Mouse (Mus musculus) embryonic facial prominence, embryonic 11.5 days (tissue): Measurements from ENCODE around the gene Rgmb. TPM values are rescaled to one million over a fixed set of nuclear protein-coding genes. Genes with fewer than 3 reads are reported as not detected.
A peak's percentile ranks its signal among the peaks of the same experiment; 100 is the strongest.

Experiments
- ATAC-seq: fragments of 200-750 bp; cut with Nextera tagmentation; replicated peaks from 2 replicates; pipeline ENCODE4 v1.8.0; 2017; ENCODE audit warnings: low read depth; ENCODE audit not compliant: insufficient number of reproducible peaks, low FRiP score, low TSS enrichment
- DNase-seq: peaks from one replicate; pipeline ENCODE4 v3.0.0-alpha.2; 2015; ENCODE audit warnings: low spot score
- H3K27ac ChIP-seq: fragments of 300-500 bp; sonication (generic); replicated peaks from 2 replicates; pipeline ENCODE4 v1.5.1; 2014; ENCODE audit warnings: mild to moderate bottlenecking, low read depth, low read length, control low read depth
- H3K27me3 ChIP-seq: fragments of 300-500 bp; sonication (generic); 2 replicates; pipeline ENCODE4 v1.6.1; 2014; ENCODE audit warnings: mild to moderate bottlenecking, low read length, moderate library complexity, mixed read lengths; ENCODE audit not compliant: control insufficient read depth, insufficient read depth
- H3K36me3 ChIP-seq: fragments of 300-500 bp; sonication (generic); replicated peaks from 2 replicates; pipeline ENCODE4 v1.6.1; 2014; ENCODE audit warnings: low read depth, mild to moderate bottlenecking, low read length, moderate library complexity, mixed read lengths; ENCODE audit not compliant: control insufficient read depth, insufficient read depth
- H3K4me1 ChIP-seq: fragments of 300-500 bp; sonication (generic); 2 replicates; pipeline ENCODE4 v1.6.1; 2014; ENCODE audit warnings: low read length, mixed read lengths; ENCODE audit not compliant: control insufficient read depth, insufficient read depth
- H3K4me2 ChIP-seq: fragments of 300-500 bp; sonication (generic); 2 replicates; pipeline ENCODE4 v1.6.1; 2014; ENCODE audit warnings: low read depth, mild to moderate bottlenecking, control low read depth, low read length, moderate library complexity
- H3K4me3 ChIP-seq: fragments of 300-500 bp; sonication (generic); 2 replicates; pipeline ENCODE4 v1.5.1; 2014; ENCODE audit warnings: low read depth, low read length, control low read depth
- H3K9ac ChIP-seq: fragments of 300-500 bp; sonication (generic); replicated peaks from 2 replicates; pipeline ENCODE4 v1.6.1; 2014; ENCODE audit warnings: mild to moderate bottlenecking, control low read depth, low read length
- H3K9me3 ChIP-seq: fragments of 300-500 bp; sonication (generic); replicated peaks from 2 replicates; pipeline ENCODE4 v1.6.1; 2016; ENCODE audit warnings: mild to moderate bottlenecking, low read length, inconsistent platforms, mixed read lengths; ENCODE audit not compliant: control insufficient read depth
- WGBS: fragments of 180-500 bp; shearing (Covaris S2); extraction: QIAGEN DNeasy Blood & Tissue Kit; methylation state at CpG from one replicate; pipeline ENCODE4 v1.1.7; 2014; 5-methylcytosine and 5-hydroxymethylcytosine counted together
- polyA plus RNA-seq: library from polyadenylated mRNA; unstranded; fragments of >200 nt; fragmentation: Nextera tagmentation; extraction: Ambion mirVana; gene quantifications from 2 replicates; pipeline ENCODE4 v1.2.1, GENCODE M21; 2014

Gene Rgmb
- polyA plus RNA-seq, 1 experiment from 2014 or later = 28.9 TPM

- Histone ChIP-seq H3K4me1 (no peaks in the 10 kb centered on the region), H3K9me3 (no peaks in the 10 kb centered on the region), H3K27ac (no peak overlapping the region), H3K4me3 (no peak overlapping the region), H3K27me3 (no peaks in the 10 kb centered on the region), H3K4me2 (no peak overlapping the region), H3K36me3 (no peaks in the 10 kb centered on the region; the same call in none of the 2 replicates), H3K9ac (no peak overlapping the region)
- DNase-seq = peak; percentile 58
- WGBS = 22% methylated on average over 6 of the region's 6 CpGs
- ATAC-seq = no peak
Observed at GRCm38 (mm10) chr17:15820146-15820545, 10.7 kb downstream of the Rgmb start.

- H3K4me2 ChIP-seq = no peak overlapping the region
- H3K9ac ChIP-seq = no peak overlapping the region
- no peaks in the 10 kb centered on the region; the same call in 1 of the 2 replicates for H3K4me1 ChIP-seq
- ATAC-seq (no peak), DNase-seq (no peak)
- no peaks in the 10 kb centered on the region for H3K9me3 ChIP-seq
- H3K27ac ChIP-seq = no peak overlapping the region
- WGBS = 67% methylated on average over 8 of the region's 8 CpGs
- H3K36me3 ChIP-seq = no peaks in the 10 kb centered on the region; the same call in none of the 2 replicates
- H3K27me3 ChIP-seq = no peaks in the 10 kb centered on the region
- no peak overlapping the region for H3K4me3 ChIP-seq
Observed at GRCm38 (mm10) chr17:15818372-15818771, 12.5 kb downstream of the Rgmb start.

- Histone ChIP-seq H3K9ac (no peak overlapping the region), H3K4me3 (no peak overlapping the region), H3K4me1 (no peaks in the 10 kb centered on the region; the same call in 1 of the 2 replicates), H3K27ac (no peak overlapping the region), H3K27me3 (no peaks in the 10 kb centered on the region), H3K9me3 (no peaks in the 10 kb centered on the region), H3K36me3 (no peaks in the 10 kb centered on the region; the same call in none of the 2 replicates), H3K4me2 (no peak overlapping the region)
- WGBS = 98% methylated on average over 2 of the region's 2 CpGs
- DNase-seq (no peak), ATAC-seq (no peak)
Observed at GRCm38 (mm10) chr17:15817634-15818033, 13.2 kb downstream of the Rgmb start.

GRCm38 (mm10) chr17:15817096-15817450 lies 13.8 kb downstream of the Rgmb start:
- DNase-seq (no peak), ATAC-seq (no peak)
- 93% methylated on average over 5 of the region's 5 CpGs for WGBS
- Histone ChIP-seq H3K9ac (no peak overlapping the region), H3K27me3 (no peaks in the 10 kb centered on the region), H3K36me3 (no peaks in the 10 kb centered on the region; the same call in none of the 2 replicates), H3K27ac (no peak overlapping the region), H3K9me3 (no peaks in the 10 kb centered on the region), H3K4me1 (no peaks in the 10 kb centered on the region; the same call in 1 of the 2 replicates), H3K4me2 (no peak overlapping the region), H3K4me3 (no peak overlapping the region)

DNA sequence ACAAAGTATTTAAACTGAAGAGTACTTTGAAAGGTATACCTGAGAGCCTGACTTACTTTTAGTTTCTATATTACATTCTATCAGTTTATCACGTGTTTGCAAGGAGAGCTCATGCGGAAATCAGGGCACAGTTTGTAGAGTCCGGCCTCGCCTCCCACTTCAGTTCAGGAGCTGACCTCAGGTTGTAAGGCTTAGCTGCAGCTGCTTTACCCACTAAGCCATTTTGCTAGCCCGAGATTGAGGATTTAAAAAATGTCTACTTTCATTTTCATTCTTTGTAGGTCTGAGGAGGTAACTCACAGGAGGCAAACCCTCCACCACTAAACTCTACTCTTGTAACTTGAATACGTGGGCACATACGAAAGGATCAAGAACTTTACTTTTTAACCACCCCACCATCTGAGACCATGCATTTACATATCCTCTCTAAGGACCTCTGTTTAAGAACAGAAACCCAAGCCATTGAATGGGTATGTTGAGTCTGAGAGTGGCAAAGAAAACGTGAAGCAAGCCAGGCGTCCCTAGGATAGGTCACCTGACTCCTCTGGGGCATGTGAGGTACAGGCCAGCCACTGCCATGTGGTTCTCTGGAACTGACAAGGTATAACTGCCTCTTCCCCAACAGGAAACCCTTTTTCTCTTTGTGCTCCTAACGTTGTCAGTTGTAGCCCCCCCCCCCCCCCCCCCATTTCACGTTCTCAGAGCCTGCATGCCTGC lies 14.3 kb downstream of the Rgmb start:
- ATAC-seq = no peak
- Histone ChIP-seq H3K27ac (no peak overlapping the region), H3K27me3 (no peaks in the 10 kb centered on the region), H3K4me1 (no peaks in the 10 kb centered on the region; the same call in 1 of the 2 replicates), H3K9ac (no peak overlapping the region), H3K4me2 (no peak overlapping the region), H3K36me3 (no peaks in the 10 kb centered on the region; the same call in none of the 2 replicates), H3K9me3 (no peaks in the 10 kb centered on the region), H3K4me3 (no peak overlapping the region)
- 82% methylated on average over 11 of the region's 11 CpGs for WGBS
- no peak for DNase-seq

DNA sequence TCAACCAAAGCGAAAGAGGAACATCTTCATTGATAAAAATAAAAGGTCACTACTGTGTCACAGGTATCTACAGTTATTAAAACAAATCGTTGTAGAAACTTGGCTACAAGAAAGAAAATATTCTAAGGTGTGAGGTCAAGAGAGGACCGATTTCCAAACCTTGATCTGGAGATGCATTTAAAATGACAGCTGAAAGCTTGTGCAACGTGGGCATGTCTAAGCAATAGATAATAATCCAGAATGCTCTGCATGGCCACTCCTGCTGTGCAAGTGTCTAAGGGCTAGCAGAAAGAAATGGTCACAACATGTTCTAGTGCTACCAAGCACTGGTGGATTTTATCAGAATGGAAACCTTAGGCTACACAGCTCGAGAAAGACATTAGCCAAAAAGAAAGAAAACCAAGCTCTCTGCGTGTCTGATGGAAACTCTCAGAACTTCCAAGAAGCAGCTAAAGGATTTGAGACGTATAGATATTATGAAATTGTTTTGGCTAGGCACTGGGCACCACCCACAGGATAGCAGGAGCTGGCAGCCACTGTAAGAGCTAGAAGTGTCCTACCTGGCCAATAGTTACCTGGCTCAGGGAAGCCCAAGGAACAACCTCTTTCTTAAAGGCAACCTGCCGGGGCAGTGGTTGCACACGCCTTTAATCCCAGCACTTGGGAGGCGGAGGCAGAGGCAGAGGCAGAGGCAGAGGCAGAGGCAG lies 15.4 kb downstream of the Rgmb start:
- Histone ChIP-seq H3K9me3 (no peaks in the 10 kb centered on the region), H3K4me1 (no peaks in the 10 kb centered on the region; the same call in 1 of the 2 replicates), H3K4me2 (no peak overlapping the region), H3K36me3 (no peaks in the 10 kb centered on the region; the same call in none of the 2 replicates), H3K4me3 (no peak overlapping the region), H3K27me3 (no peaks in the 10 kb centered on the region), H3K9ac (no peak overlapping the region), H3K27ac (no peak overlapping the region)
- no peak for ATAC-seq
- DNase-seq = no peak
- WGBS = 88% methylated on average over 10 of the region's 10 CpGs

GRCm38 (mm10) chr17:15813658-15814212 lies 17.1 kb downstream of the Rgmb start:
- peaks cover 5% of the 10 kb centered on the region for H3K4me1 ChIP-seq
- no peaks in the 10 kb centered on the region for H3K27me3 ChIP-seq
- no peak overlapping the region for H3K27ac ChIP-seq
- WGBS = 50% methylated on average over 3 of the region's 3 CpGs
- no peak overlapping the region for H3K9ac ChIP-seq
- H3K9me3 ChIP-seq = no peaks in the 10 kb centered on the region
- no peaks in the 10 kb centered on the region; the same call in 1 of the 2 replicates for H3K36me3 ChIP-seq
- DNase-seq (no peak), ATAC-seq (no peak)
- H3K4me2 ChIP-seq = no peak overlapping the region
- no peak overlapping the region for H3K4me3 ChIP-seq
